In genomic region chr9:83300500-83300899, GRCm38 (mm10) we compare ENCODE assay signal across 29 mouse cellular contexts.
DNase-seq lines count a peak whose midpoint lies in the region; ATAC-seq lines count a peak whose summit lies in the region.
"Had no signal": no experiment of that assay in that cellular context is flagged by ENCODE, and none has a peak within 500 bp of the region (broad histone marks: within the 10 kb centered on the region; RNA-seq: fewer than 3 reads in every experiment).

No protein-coding gene starts in this region.

- H3K4me3 ChIP-seq in midbrain, embryonic 11.5 days (ENCODE audit: low read depth, low read length), result no peak overlapping the region
- H3K4me3 ChIP-seq in midbrain, embryonic 13.5 days (replicated peaks), result no peak overlapping the region
- H3K4me3 ChIP-seq in liver, embryonic 12.5 days, result no peak overlapping the region
- H3K4me3 ChIP-seq: embryonic facial prominence, embryonic 10.5 days; embryonic facial prominence, embryonic 13.5 days; erythroblast, embryonic 14.5 days; forebrain, embryonic 12.5 days; forebrain, embryonic 15.5 days; gastrocnemius, adult 2 months; heart, embryonic 12.5 days; heart, embryonic 15.5 days; hindbrain, embryonic 10.5 days; hindbrain, embryonic 13.5 days; intestine, embryonic 15.5 days had no signal

- no peak overlapping the region for H3K4me2 ChIP-seq in midbrain, embryonic 11.5 days
- H3K4me2 ChIP-seq in midbrain, embryonic 13.5 days (replicated peaks), result no peak overlapping the region
- no peak overlapping the region for H3K4me2 ChIP-seq in liver, embryonic 12.5 days
- H3K4me2 ChIP-seq: embryonic facial prominence, embryonic 13.5 days; forebrain, embryonic 12.5 days; forebrain, embryonic 15.5 days; heart, embryonic 12.5 days; heart, embryonic 15.5 days; hindbrain, embryonic 13.5 days; intestine, embryonic 15.5 days had no signal

- no peak overlapping the region for H3K27ac ChIP-seq in midbrain, embryonic 11.5 days (ENCODE audit: low read depth, low read length)
- H3K27ac ChIP-seq in midbrain, embryonic 13.5 days, result no peak overlapping the region
- H3K27ac ChIP-seq in liver, embryonic 12.5 days, result no peak overlapping the region
- H3K27ac ChIP-seq: embryonic facial prominence, embryonic 10.5 days; forebrain, embryonic 12.5 days; forebrain, embryonic 15.5 days; gastrocnemius, adult 2 months; heart, embryonic 15.5 days; hindbrain, embryonic 10.5 days; hindbrain, embryonic 13.5 days; intestine, embryonic 15.5 days had no signal

- no peaks in the 10 kb centered on the region for H3K36me3 ChIP-seq in midbrain, embryonic 11.5 days (ENCODE audit: control insufficient read depth, insufficient read depth, low read length)
- H3K36me3 ChIP-seq in midbrain, embryonic 13.5 days, result no peaks in the 10 kb centered on the region
- no peaks in the 10 kb centered on the region for H3K36me3 ChIP-seq in liver, embryonic 12.5 days
- H3K36me3 ChIP-seq: embryonic facial prominence, embryonic 10.5 days; embryonic facial prominence, embryonic 13.5 days; forebrain, embryonic 12.5 days; forebrain, embryonic 15.5 days; heart, embryonic 12.5 days; heart, embryonic 15.5 days; hindbrain, embryonic 10.5 days; hindbrain, embryonic 13.5 days; intestine, embryonic 15.5 days had no signal

- ATAC-seq in midbrain, embryonic 11.5 days (ENCODE audit: low FRiP score), result no peak
- no peak for ATAC-seq in midbrain, embryonic 13.5 days
- ATAC-seq in common myeloid progenitor, adult 5-6 weeks (replicated peaks; ENCODE audit: low read depth, poor library complexity, severe bottlenecking), result 0 out of 2 replicates have a peak, but pooled peaks have one; percentile 32
- ATAC-seq in megakaryocyte progenitor cell, adult 5-6 weeks (replicated peaks; ENCODE audit: poor library complexity), result peak; percentile 48
- no peak for ATAC-seq in liver, embryonic 12.5 days
- ATAC-seq: forebrain, embryonic 15.5 days; hindbrain, embryonic 16.5 days; intestine, embryonic 15.5 days had no signal

- DNase-seq in midbrain, embryonic 11.5 days (ENCODE audit: low spot score, missing footprints), result peak; percentile 26
- no peak for DNase-seq in right cerebral cortex, adult 18-20 months
- DNase-seq: adrenal gland, adult 8-10 months; adrenal gland, postnatal 25 days; B cell, adult 2 months; cerebellum, adult 2 months; cerebellum, adult 9-11 months; cerebellum, postnatal 25 days; embryo, embryonic 11 days; gastrocnemius, adult 2 months; gastrocnemius, postnatal 14 days; heart, adult 18-20 months; heart, postnatal 10 days; heart, postnatal 36 days had no signal

- H3K9me3 ChIP-seq in midbrain, embryonic 11.5 days (ENCODE audit: control insufficient read depth, low read length), result no peaks in the 10 kb centered on the region
- no peaks in the 10 kb centered on the region for H3K9me3 ChIP-seq in midbrain, embryonic 13.5 days
- no peaks in the 10 kb centered on the region for H3K9me3 ChIP-seq in liver, embryonic 12.5 days (replicated peaks)
- H3K9me3 ChIP-seq: embryonic facial prominence, embryonic 10.5 days; embryonic facial prominence, embryonic 13.5 days; forebrain, embryonic 12.5 days; forebrain, embryonic 15.5 days; heart, embryonic 12.5 days; heart, embryonic 15.5 days; hindbrain, embryonic 10.5 days; hindbrain, embryonic 13.5 days; intestine, embryonic 15.5 days had no signal

- no peak overlapping the region for H3K9ac ChIP-seq in midbrain, embryonic 11.5 days (ENCODE audit: low read length)
- no peak overlapping the region for H3K9ac ChIP-seq in midbrain, embryonic 13.5 days (replicated peaks)
- no peak overlapping the region for H3K9ac ChIP-seq in liver, embryonic 12.5 days
- H3K9ac ChIP-seq: embryonic facial prominence, embryonic 13.5 days; forebrain, embryonic 12.5 days; forebrain, embryonic 15.5 days; heart, embryonic 12.5 days; heart, embryonic 15.5 days; hindbrain, embryonic 13.5 days; intestine, embryonic 15.5 days had no signal

- WGBS in midbrain, embryonic 11.5 days, result 82% methylated on average over 4 of the region's 4 CpGs
- 77% methylated on average over 4 of the region's 4 CpGs for WGBS in midbrain, embryonic 13.5 days
- 60% methylated on average over 4 of the region's 4 CpGs for whole genome bisulfite sequencing in liver, embryonic 12.5 days (ENCODE audit: insufficient replicate concordance)

- no peaks in the 10 kb centered on the region for H3K27me3 ChIP-seq in midbrain, embryonic 11.5 days (ENCODE audit: control insufficient read depth, insufficient read depth, low read length)
- no peaks in the 10 kb centered on the region for H3K27me3 ChIP-seq in midbrain, embryonic 13.5 days
- no peaks in the 10 kb centered on the region for H3K27me3 ChIP-seq in liver, embryonic 12.5 days (replicated peaks)
- H3K27me3 ChIP-seq: forebrain, embryonic 12.5 days; forebrain, embryonic 15.5 days; hindbrain, embryonic 13.5 days; intestine, embryonic 15.5 days had no signal

- H3K4me1 ChIP-seq in midbrain, embryonic 11.5 days (ENCODE audit: control insufficient read depth, insufficient read depth, low read length), result no peaks in the 10 kb centered on the region
- H3K4me1 ChIP-seq in midbrain, embryonic 13.5 days (replicated peaks), result peaks cover 3% of the 10 kb centered on the region; the same call in 1 of the 2 replicates
- H3K4me1 ChIP-seq in liver, embryonic 12.5 days, result no peaks in the 10 kb centered on the region
- H3K4me1 ChIP-seq: forebrain, embryonic 12.5 days; forebrain, embryonic 15.5 days; heart, embryonic 12.5 days; heart, embryonic 15.5 days; hindbrain, embryonic 13.5 days; intestine, embryonic 15.5 days had no signal

Comparison
In these comparisons a context has a peak if more than half of its experiments do, and no peak if none do; other contexts are left out.
1. ATAC-seq: peak in common myeloid progenitor, adult 5-6 weeks (single experiment) and megakaryocyte progenitor cell, adult 5-6 weeks (single experiment); none in midbrain, embryonic 11.5 days (single experiment), midbrain, embryonic 13.5 days (single experiment) and liver, embryonic 12.5 days (single experiment).